Mouse (Mus musculus) stomach, postnatal 0 days (tissue): ENCODE measurements around the gene Hmx2.

Experiments used
- CTCF ChIP-seq: IDR thresholded peaks from 2 replicates; pipeline ENCODE4 v1.5.1; 2016; ENCODE audit warnings: antibody characterized with exemption, low read depth, mild to moderate bottlenecking, moderate library complexity
- EP300 ChIP-seq: optimal IDR thresholded peaks from 2 replicates; pipeline ENCODE3; 2016; ENCODE audit warnings: antibody characterized with exemption

GRCm38 (mm10) chr7:131542115-131542871 lies 6.3 kb upstream of the Hmx2 start, which contains the start of gene Hmx3:
- TF ChIP-seq CTCF (no peak), EP300 (no peak)
